Mouse (Mus musculus): Measurements from ENCODE around the gene Otog.
A peak's percentile ranks its signal among the peaks of the same experiment; 100 is the strongest.

- TF ChIP-seq CTCF (conservative IDR thresholded peaks at IDR 0.05; ENCODE audit: low read length) (peak; percentile 59), POU5F1 (IDR thresholded peaks at IDR 0.05; ENCODE audit: borderline replicate concordance, low read length) (no peak)
Observed at GRCm38 (mm10) chr7:46279946-46280345, 39.2 kb downstream of the Otog start.
